Mouse (Mus musculus) B cell, adult 2 months (primary cell): ENCODE measurements around the gene Camk2d.
A peak's percentile ranks its signal among the peaks of the same experiment; 100 is the strongest.

Experiments used
- DNase-seq, 2 experiments: peaks; one replicate each; pipeline ENCODE4 v3.0.0; 2022

The Camk2d gene

DNA sequence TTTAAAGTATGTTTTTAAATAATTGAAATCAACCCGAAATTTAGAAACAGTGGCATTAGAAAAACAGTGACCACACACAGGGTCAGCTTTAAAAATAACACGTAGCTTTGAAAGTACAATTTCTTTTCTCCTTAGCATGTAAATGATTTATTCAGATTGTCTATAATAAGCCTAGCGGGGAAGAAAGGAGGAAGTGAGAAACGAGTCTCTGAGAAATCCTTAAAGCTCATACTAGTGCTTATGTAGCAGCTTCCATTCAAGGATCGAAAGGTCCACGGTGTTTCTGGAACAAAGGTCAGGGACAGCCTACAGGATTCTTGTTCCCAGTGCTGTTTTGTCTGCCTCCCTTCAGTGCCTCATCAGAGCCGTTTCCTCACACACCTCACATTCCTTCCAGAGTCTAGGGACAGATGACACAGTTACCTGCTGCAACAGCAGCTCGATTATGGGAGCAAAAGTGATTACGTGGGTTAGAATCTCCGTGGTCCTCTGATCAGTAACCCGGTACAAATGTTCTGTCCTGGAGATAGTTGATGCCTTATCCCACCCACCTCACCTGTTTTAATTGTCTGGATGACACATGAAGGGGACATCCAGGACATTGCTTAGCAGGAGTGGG, 17.5 kb downstream of the Camk2d start:
- peak; percentile 43 to 57 for DNase-seq

DNA sequence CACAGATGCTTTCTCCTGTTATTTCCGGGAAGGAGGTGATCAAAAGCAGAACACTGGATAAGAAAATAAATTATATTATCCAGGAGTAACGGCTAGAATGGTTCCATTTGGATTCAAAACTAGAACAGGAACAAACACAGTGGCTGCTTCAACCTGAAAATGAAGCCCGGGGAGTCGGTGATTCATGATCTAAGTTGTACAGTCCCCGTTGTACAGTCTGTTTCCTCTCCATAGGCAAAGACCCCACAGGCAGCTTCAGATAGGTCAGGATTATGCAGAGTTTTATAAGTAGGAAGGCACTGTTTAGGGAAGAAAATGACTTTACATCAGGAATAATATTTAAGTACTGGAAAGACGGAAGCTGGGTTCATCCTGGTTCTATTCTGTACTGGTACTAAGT, 19.2 kb downstream of the Camk2d start:
- no peak for DNase-seq

DNA sequence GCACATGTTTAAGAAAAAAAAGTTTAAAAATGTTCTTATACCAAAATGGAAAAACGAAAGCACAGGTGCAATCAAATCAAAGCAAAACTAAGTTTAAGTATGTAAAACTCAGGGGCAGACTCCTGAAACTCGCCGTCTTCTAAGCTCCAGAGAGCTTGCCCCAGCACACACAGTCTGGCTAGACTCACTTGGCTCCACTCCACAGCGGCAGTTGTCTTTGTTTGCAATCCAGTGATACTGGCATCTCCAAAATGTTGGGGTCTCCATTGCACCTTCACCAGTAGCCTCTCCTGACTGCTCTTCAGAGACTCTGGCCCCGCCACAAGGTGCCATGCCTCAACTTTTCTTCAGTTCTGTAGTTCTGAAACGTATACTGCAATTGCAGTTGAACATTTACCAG, 24.1 kb downstream of the Camk2d start:
- no peak for DNase-seq

DNA sequence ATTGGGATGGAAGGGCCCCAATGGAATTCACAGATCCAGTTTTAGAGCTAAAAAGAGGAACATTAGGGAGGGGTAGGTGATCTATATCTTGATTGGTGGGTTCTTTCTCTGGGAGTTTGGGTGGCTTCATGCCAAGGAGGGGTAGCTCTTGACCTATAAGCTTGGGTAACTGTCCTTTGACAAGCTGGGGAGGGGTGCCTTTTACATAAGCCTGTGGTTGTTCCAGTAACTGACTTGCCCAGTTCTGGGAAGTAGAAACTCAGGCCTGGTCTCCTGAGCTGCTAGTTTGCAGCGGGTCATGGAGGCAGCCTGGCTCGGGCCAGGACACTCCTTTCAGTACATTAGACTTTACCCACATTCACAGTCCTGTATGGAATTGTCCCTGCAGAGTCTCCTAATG, 26.4 kb downstream of the Camk2d start:
- no peak for DNase-seq

DNA sequence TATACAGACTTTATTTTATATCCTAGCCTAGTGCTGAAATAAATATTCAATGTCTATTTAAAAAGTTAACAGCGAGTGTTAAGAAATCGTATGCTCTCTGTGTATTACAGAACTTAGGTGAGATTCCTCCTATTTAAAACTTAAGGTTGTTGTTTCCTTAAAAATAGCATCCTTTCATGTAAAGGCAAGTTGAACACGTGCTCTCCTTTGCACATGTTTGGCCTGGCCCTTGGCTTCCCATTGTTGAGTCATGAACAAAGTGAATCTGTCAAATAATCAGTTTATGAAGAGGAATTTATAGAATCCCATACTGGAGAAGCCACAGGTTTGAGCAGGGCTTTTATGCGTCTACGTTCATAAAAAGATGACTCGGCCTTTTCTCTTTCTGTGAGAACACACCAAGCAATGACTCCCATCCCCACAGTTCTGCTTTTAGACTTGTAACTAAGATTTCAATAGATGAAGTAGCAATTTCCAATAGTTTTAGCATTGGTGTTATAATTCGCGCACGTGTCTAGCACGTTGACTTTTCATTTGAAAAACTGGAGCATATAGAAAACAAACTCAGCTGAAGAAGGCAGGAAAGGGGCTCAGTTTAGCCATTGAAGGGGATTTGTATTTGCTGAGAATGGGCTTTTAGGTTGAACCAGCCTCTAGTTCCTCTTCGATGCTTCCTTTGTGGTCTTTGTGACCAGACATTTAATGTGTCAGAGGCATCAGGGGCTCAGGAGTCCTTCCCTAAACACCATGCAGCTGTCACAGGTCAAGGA, 29.1 kb downstream of the Camk2d start:
- no peak for DNase-seq

DNA sequence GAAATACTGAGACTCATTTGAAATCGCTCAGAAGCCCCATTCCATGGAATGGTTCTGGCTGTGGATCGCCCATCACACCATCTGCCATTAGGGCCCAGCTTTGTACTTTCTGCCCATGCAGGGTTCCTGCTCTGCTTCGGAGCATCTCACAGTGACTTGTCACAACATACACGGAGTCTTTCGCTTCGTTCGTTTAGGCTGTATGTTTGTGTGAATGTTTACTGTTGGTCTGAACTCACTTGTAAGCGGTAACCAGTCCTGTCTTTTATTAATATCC, 29.6 kb downstream of the Camk2d start:
- DNase-seq = no peak

DNA sequence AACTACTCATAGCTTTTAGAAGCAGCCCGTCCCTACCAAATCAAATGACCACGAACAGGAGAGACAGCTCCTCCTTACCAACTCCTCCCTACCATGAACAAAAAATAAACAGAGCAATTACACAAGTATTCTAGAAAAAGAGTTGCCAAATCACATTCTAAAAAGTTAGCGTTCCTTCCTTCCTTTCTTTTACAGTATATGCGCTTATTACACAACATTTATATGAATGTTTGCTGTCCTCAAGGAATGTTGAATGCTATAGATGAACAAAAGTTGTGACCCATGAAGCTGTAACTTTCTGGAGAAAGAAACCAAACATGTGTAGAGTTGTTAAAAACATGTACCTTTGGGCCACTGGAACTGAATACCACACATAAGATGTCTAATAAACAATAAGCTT, 31.9 kb downstream of the Camk2d start:
- no peak for DNase-seq

DNA sequence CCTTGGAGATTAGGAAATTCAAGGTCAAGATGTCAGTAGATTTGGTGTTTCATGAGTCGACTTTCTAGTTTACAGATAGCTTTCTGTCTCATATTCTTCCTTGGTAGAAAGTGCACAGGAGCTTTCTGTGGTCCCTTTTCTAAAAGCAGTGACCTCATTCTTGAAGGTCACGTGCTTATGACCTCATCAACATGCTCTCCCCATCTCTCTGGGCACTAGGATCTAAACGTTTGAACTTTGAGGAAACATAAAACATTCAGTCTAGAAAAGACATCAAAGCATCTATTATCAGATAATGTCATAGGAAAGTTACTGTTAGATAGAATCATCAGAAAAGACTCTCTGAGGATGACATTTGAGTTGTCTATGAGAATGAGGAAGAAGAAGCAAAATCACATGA, 32.3 kb downstream of the Camk2d start:
- no peak for DNase-seq

DNA sequence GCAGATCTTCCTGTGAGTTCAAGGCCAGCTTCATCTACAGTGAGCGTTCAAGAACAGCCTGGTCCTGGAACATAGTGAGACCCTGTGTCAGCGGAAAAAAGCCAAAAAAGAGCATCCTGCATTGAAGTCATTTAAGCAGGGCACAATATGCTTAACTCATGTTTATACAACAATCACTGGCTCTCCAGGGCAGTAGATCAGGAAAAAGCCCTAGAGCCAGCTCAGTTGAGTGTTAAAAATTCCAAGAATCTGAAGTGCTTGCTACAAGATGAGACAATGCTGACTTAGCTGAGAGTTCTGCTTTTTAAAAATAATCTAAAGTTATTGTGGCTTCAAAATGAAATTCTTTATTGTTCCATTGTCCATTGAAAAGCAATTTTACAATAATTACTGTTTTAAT, 32.9 kb downstream of the Camk2d start:
- DNase-seq = no peak

DNA sequence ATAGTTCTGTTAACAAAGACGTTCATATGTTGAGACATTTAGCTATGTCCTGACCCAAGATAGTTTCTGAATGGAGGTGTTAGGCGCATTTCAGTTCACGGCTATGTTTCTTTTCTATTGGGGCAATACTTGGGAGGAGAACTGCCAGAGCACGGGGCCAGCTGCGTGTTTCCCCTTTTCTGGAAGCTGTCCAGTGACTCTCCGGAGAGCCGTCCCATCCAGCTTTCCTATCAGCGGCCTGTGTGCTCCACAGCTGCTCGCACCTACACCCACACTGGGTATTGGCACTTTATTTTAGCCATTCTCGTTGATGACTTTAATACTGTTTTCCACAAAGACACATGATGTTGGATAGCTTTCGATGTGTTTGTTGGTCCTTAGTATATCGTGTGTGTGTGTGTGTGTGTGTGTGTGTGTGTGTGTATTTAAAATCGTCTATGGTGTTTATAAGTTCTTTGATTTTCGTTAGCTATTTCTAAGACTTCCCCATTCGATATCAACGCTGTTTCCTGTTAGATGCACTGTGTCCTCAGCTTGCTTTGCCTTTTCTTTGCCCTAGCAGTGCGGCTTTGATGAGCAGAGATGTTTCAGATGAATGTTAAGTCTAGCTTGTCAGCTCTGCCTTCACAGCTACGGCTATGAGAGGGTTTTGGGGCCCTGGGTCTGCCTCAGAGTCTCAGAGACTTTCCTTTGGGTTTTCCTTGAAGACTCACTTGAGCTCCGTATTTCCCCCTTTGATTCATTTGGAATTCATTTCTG, 34.2 kb downstream of the Camk2d start:
- no peak for DNase-seq

DNA sequence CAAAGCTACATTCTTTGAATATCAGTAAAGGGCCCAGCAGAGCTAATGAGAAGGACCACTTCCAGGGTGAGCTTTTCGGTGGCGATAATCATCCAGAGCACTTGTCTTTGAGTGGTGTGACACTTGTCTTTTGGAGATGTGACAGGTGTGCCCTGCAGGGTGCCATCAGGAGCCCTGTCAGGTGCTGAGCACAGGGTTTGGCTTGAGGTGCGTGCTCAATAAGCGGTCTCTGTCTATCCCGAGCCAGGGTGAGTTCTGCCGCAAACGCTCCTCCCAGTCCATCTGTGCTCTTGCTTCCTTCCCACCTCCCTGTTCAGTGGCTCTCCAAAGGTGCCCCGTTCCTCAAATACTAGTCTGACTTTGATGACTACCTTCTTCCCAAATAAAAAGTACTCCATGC, 35.5 kb downstream of the Camk2d start:
- DNase-seq = no peak

DNA sequence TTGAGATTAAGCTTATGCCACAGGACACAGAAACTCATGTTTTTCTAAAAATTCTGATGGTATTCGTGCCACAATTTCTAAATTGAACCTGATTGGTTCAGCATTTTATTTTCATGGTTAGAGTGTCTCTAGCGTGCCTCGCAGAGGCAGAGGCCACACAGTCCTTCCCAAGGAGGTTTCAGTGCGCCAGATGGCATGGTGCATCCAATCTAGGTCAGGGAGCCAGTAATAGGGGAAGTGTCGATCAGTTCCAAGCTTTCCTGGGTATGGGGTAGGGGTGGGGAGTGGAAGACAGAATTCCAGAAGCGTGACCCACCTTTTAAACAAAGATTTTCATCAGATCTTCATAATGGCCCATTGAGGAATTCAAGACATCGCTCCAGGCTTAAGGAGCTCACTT, 36.5 kb downstream of the Camk2d start:
- no peak for DNase-seq

DNA sequence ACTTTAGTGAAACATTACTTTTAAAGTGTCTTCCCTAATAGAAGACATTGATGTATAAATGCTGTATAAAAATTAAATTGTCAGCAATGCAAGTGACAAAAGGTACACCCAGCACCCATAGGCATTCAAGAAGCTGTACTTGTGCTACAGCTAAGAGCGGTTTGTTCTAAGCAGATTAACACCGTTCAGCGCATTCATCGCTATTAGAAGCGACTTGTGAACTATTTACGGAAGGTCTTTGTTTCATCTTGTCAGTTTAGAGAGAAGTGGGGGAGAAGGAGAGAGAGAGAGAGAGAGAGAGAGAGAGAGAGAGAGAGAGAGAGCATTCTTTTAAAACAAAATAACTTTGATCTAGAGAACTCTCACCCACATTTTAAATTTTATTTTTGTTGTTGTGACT, 38.1 kb downstream of the Camk2d start:
- no peak for DNase-seq

DNA sequence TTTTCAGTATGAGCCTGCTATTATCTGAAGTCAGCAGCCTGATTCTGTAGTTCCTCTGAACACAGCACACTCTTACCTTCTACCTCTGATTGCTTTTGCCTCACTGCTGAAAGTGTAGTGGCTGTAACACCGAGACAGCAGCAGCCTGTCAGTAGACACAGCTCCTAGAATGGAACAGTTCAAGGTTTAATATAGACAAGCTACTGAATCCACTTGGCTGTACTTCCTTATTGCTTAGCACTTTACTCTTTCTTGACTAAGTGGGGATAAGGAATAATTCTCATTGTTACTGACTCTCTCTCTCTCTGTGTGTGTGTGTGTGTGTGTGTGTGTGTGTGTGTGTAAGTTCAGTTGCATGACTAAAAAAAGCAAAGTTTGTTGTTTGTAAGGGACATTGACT, 42.2 kb downstream of the Camk2d start:
- DNase-seq = no peak

DNA sequence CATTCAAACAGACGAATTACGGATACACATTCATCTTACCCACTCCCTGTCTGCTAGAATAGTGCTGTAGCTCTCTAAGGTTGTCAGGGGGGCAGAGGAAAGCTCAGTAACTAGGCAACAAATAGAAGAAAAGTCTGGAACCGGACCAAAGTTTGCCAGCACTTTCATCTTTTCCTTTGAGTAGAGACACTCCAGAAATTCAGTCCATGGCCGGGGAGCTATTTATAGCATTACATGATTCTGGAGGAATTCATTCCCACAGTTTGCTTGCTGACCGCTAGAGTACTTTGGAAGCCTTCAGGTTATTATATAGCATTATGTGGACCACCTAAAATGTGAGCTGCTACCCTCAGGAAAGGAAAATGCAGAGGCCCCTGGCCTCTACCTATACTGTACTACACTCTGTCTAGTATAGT, 43.0 kb downstream of the Camk2d start:
- DNase-seq = no peak

DNA sequence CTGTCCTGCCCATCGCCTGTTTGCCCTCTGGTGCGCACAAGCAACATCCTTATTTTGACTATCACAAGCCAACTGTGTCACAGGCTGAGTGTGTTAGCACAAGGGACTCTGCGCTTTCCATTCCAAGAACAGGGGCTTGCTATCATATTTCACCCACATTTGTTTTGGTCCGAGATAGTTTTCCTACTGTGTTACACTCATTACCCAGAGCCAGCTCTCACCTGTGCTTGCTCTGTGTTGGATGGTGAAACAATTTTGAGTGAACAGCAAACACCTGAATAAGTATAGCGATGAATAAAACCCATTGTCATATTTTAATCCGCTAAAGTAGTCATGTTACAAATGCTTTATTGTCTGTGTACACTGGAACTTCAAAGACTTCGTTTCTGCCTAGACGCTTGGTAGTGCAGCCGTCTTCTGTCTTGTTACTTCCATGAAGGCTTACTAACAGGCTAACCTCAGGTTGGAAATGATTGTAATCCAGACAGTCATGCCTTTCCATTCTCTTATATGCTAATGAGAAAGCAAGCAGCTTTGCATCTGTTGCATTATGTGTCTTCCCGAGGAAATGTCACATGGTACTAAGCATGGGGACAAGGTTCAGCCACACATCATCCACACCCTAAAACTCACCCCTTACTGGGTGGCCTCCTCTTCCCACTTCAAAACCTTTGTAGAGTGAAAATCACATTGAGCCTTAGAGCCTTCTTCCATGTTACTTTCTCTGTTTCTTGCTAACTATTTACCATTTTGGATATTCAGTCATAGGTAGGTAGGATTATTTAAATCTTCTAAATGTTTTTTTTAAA, 44.5 kb downstream of the Camk2d start:
- DNase-seq = no peak

DNA sequence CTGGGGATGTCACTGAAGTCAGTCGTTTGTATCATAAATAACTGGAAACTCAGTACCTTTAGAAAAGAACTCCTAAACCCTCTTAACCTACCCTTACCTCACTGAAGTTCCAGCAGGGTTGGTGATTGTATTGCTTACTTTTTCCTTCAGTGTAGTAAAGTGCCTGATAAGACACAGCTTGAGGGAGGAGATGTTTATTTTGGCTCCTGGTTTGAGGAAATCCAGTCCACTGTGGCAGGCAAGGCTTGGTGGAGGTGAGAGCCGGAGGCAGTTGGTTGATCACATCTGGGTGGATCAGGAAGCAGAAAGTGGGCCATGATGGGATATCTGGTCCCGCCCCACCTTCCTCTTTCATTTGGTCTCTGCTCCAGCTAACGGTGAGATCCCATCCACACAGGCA, 45.3 kb downstream of the Camk2d start:
- DNase-seq = no peak

DNA sequence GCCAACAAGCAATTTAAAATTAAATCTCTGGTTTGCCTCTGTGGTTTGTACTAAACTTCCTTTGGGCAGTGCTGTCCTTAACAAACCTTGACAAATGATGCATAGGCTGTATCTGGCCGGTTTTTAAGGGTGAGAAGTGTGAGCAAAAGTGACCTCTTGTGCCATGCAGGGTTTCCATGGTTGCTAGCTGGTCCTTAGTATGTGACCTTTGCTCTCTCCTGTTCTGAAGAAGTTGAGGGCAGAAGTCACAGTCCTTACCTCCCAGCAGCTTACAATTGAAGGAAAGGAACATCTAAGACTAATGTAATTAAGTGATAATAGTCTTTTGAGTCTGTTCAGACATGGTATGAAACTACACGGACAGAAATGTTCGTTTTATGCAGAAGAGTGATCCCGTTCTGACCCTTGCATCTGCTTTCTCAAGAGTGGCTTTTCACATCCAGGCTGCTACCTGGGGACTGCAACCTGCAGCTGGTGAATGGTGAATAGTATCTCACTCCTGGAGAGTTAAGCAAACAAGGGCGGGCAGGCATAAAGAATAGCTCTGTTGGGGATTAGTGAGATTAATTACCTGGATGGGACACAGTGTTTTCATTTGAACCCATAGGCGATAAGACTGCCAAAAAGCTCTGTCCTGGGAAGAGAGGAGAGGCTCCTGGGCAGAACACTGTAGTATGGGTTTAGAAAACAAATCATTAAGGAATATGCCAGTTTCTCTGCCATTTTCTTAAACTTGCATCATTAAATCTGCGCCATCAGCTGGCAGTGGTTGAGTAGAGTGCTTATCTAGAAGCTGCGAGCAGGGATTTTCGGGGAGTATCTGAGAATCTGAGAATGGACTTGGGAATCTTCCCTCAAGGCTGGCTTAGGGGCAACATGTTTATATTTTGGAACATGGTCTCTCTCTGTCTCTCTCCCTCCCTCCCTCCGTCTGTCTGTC, 47.2 kb downstream of the Camk2d start:
- no peak for DNase-seq

DNA sequence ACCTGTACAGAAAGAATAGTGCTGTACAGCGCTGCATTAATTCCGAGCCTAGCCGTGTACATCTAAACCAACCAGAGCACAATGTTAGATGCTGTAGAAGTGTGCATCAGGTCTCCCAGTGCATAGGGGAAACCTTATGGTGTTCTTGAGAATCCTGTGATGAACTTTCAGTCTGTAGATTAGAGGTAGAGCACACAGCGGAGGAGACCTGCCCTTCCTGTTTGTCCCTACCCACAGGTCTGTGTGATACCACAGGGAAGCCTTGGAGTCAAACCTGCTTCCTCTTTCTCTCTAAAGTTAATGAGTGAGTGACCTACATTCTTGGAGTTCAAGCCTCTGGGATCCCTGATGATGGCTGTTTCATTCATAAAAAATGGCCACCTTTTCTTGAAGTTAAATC, 54.2 kb downstream of the Camk2d start:
- DNase-seq = no peak

DNA sequence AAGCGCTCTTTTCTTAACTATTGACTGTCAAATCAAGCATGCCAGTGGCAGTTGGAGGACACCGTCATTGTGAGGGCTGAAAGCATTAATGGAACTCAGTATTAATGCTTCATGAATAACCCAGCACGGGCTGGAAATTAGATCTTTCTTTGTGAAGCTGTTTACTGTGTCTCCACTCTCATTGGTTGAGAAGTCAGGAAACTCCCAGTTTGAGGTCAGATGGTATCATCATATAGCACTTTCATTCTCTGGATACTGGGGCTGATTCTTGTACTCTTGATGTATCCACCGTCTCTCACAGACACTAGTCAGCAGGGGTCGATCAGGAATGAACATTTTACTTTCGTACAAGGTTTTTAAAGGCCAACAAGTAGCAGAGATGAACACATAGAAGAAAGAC, 54.6 kb downstream of the Camk2d start:
- no peak for DNase-seq

DNA sequence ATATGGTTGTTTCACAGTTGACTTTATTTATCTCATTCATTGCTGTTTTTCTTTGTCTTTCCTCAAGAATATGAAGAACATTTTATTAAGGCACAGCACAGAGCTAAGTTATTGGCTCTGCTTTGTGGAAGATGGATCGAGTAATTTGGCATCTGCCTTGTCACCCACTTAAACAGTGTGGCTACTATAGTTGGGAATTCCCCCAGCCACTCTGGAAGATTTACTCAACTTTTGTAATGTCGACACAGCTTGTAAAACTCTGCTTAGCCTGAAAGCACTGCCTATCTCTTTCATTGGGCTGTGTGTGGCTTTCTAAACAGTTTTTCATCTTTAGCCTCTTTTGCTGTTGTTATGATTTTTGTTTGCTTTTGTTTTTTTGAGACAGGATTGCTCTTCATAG, 56.3 kb downstream of the Camk2d start:
- no peak for DNase-seq

DNA sequence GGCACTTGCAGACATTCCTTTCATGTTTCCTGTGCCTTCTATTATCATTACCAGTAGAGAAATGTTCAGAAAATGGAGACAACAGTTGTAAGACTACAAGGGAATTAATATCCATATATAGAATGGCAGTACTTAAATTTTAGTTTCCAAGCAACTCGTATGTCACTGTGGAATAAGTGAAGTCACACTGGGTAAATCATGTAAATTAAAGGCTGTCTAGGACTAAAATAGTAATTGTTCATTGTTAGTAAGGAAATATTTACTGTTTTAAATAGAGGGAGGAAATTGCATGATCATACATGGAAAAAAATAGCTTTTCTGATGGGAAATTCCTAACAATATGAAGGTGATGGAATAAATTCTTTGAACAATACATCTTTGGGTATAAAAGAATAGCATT, 57.0 kb downstream of the Camk2d start:
- no peak for DNase-seq
